Mouse (Mus musculus): Measurements from ENCODE around the gene Mettl7b.

Mettl7b gene

DNA sequence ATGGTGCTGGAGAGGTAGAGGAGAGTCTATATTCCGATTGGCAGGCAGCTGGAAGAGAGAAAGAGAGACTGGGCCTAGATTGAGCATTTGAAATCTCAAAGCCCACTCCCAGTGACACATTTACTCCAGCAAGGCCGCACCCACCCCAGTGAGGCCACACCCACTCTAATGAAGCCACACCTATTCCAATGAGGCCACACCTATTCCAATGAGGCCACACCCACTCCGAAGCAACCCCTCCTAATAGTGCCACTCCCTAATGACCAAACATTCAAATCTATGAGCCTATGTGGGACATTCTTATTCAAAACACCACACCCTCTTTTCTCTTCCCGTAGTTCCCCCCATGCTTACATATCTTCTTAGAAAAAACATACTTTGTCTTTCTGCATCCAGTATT lies 13.3 kb downstream of the Mettl7b start:
- DNase-seq (ENCODE audit: low spot score) = no peak

DNA sequence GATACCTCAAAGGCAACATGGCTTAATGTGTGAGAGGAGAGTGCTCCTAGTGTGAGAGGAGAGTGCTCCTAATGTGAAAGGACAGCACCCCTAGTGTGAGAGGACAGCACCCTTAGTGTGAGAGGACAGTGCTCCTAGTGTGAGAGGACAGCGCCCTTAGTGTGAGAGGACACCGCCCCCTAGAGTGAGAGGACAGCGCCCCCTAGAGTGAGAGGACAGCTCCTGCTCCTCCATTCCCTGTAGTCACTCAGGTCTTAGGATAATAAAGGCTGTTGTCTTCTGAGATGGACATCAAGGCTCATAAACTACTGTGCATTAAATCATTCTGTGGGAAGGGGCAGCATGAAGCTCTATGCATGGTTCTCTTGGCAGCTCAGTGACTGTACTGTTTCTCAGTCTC lies 15.1 kb downstream of the Mettl7b start:
- peak; percentile 25 for DNase-seq (ENCODE audit: low spot score)

DNA sequence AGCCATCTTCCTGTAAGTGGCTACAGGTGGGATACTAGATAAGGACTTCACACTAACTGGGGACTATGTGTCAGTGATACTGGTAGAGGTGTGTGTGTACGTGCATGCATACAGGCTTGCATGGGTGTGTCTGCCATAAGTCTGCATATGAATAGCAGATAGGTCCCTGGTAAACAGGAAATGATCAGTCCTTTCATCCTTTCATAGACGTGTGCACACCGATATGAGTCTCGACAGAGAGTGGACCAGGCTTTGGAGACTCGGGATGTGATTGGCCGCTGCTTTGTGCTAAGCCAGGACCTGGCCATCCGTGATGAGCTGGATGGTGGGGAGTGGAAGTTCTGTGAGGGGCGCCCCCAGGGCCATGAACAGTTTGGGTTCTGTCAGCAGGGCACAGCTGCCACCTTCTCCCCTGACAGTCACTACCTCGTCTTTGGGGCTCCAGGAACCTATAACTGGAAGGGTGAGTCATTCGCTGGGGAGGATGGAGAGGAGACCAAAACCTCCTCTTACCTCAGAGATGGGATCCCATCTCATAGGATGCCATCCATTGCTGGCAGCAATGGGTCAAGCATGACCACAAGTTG lies 20.2 kb downstream of the Mettl7b start:
- no peak for DNase-seq (ENCODE audit: low spot score)

DNA sequence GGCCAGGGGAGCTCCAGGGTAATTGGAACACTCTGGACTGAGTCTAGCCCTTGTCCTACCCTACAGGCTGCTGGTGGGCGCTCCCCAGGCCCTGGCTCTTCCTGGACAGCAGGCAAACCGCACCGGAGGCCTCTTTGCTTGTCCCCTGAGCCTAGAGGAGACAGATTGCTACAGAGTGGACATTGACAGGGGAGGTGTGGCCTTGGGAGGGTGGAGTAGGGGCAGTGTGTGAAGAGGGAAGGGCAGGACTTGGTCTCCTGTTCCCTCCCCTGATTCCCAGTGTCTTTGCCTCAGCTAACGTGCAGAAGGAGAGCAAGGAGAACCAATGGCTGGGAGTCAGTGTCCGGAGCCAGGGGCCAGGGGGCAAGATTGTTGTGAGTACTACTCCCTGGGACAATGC lies 21.8 kb downstream of the Mettl7b start:
- DNase-seq (ENCODE audit: low spot score) = no peak

DNA sequence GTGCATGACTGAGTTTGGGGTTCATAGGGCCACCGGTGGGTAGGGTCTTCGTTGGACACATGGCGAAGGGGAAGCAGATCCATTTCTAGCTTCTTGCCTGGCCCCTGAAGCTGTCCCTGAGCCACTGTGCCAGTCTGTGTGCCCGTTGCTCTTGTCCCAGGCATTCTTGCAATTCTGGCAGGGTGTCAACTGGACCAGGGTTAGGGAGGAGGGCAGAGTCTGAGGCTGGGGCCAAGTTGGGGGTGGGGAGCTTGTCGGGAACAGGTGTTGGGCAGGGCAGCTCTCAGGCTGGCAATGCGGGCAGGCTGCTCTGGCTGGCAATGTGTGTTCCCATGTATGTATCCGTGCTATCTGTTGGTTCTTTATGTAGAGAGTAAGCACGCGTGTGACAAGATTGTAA lies 22.3 kb downstream of the Mettl7b start:
- DNase-seq (ENCODE audit: low spot score) = no peak

DNA sequence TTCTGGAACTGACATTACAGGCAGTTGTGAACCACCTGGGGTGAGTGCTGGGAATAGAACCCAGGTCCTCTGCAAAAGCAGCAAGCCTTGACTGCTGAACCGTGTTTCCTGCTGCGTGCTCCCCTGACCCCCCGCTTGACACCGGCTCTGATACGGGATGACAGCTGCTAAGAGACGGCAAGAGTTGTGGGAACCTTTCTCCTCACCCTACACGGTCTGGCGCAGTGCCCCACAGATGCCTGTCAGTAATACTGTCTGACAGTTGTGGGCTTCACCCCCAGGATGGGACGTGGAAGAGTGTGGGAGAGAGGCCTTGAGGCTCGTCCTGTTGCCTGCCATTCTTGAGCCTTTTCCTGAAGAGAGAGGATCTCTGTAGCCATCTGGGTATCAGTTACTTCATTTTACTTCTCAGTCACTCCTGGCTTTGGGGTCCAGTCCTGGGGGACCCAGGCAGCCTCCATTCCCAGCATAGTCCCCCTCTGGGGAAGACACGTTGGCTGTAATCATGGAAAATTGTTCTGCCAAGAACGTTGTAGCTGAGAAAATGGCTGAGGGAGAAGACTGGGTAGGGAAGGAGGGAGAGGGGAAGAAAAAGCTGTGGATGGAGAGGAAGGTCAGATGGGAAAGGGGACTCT lies 22.9 kb downstream of the Mettl7b start:
- no peak for DNase-seq (ENCODE audit: low spot score)

DNA sequence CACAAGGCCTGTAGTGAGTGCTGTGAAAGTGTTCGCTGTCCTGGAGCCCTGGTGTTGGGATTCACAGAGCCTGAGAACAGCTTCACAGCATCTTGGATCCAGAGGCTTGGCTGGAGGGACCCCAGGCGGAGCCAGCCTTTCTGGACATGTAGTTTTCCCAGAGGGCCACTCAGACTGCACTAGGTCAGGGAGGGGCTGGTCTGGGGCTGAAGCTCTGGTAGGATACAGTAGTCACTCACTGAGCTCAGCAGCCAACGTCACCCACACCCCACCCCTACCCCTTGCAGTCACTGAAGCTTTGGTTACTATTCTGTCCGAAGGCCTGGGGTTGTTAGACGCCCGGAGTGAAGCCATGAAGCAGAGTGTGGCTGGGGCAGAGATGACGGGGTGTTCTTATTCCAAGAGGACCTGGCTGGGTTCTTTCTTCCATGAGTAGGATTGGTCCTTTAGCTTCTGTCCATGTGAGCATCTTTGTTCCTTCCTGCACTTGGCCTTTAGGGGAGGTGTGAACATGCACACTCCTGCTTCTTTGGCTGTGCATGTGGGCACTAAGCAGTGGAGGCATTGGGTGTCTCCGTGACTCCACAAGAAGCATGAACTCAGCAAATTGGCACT lies 24.9 kb downstream of the Mettl7b start:
- DNase-seq (ENCODE audit: low spot score) = no peak

DNA sequence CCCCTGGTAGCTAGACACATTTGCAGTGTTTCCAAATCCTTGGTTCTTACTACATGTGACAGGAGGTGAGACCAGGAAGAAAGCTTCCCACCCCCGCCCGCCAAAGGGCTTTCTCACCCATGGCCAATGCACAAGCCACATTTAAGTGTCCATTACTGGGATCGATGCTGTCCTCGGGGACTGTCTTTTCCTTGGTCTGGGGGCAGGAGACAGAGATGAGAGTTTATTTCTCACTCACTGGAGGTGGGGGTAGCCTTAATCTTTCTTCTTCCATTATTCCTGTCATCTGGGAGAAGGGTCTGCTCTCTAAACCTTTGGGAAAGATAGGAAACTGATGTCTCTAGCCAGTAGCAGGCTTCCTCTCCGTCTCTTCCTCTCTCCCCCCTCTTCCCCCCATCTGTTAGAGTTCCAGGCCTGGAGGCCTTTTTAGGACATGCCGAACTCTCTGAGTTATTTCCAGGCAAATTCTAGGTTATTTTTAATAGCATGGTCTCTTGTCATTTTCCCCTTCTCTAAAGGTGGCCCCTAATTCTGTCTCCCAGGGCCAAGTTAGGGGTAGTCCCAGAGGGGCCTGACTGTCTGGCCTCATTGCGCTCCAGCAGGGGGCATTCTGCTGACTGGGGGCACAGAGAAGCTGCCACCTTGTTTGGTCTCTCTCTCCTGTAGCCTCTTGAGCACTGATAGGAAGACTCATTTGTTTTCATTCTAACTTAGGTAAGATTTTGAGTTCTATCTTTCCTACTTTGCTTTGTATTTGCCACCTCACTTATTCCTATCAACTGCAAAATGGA lies 25.6 kb downstream of the Mettl7b start:
- no peak for DNase-seq (ENCODE audit: low spot score)

DNA sequence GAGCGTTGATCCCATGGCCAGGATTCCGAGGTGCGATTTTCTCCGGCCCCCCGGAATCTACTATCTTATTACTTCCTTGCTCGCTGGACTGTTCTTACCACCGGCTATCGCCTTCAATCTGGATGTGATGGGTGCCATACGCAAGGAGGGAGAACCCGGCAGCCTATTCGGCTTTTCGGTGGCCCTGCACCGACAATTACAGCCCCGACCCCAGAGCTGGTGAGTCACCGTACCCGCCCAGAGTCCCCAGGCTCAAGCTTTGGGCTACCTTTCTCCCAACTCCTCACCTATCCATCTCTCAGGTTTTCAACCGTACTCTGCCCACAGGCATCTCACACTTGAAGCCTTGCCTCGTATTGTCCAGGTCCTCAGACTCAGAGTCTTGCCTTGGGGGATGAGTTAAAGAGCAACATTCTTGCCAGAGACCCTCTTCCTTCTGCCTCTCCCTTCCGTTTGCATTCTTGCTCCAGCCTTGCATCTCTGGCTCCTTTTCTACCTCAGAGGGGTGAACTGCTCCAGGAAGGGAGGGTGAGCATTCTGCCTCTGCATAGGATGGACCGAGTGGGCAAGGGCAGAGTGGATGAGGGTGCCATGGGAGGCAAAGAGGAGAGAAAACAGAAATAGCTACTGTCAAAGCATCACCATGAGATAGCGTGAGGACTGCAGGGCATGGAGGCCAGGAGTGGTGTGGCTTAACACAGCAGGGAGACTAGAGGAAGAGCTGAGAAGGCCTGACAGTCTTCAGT lies 26.6 kb downstream of the Mettl7b start:
- DNase-seq (ENCODE audit: low spot score) = peak; percentile 26

DNA sequence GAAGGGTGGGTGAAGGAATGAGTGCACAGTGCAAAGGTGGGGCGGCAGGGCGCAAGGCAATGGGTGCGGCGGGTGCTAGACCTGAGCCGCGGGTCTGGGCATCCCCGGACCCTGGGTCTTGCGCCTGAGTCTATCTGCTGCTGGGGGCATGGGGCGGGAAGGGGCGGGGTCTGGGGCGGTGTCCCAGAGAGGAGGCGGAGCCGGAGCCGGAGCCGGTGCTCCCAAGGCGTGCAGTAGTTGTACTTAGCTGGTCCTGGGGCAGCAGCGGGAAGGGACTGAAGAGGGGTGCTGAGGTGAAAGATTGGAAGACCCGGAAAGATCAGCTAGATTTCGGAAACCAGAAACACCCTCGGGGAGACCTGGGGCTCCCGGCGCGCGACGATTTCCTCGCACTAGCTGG lies 27.2 kb downstream of the Mettl7b start, which contains the start of gene Itga7:
Gene Itga7 (plus strand): TSS at position 245 of the 400 bp plus-strand sequence.
- peak; percentile 72 for DNase-seq (ENCODE audit: low spot score)

DNA sequence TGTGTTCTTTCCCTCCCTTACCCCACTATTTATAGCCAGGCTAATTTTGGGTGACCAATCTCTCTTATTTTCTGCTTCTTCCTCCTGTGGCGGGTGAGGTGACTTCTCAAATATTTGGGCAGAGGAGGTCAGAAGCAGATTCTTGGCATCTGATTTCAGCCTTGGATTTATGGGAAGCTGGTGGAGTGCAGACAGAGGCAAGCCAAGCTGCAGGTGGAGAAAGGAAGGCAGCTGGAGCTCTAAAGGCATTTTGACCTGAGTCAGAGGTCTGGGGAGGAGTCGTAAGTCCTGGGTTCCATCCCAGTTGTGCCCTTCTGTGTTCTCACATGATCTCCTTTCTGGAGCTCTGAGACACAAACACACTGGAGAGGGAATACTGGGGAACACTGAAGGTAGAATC lies 29.3 kb downstream of the Mettl7b start:
- DNase-seq (ENCODE audit: low spot score) = no peak

DNA sequence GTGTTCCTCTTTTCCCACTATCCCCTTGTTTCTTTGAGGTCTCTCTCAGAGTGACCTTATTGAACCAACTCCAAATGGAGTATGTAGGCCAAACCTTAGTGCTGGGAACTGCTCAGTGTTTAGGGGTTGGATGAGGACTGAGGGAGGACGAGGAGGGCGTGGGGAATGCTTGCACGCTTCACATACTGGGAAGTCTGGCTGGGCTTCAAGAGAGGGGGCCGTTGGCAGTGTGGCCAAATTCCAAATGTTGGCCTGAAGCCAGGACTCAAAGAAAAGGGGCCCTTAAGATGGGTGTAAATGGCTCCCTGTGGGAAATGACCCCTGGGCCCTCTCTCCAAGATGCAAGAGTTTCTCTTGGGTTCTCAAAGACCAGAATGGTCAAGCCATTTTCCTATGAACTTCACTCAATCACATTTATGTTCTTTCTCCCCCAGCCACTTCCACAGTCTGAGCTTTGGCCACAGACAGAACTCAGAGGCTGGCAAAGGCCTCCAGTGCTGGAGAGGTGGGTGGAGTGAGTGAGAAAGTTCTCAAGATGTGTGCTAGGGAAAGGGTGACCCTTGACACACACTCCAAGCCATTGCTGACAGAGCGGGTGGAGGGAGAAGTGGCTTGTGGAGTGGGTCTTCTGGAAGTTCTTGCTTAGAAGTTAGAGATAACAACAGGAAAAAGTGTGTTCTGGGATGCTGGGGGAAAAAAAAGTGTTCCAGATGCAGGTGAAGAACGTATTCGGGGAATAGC lies 31.0 kb downstream of the Mettl7b start:
- DNase-seq (ENCODE audit: low spot score) = no peak

DNA sequence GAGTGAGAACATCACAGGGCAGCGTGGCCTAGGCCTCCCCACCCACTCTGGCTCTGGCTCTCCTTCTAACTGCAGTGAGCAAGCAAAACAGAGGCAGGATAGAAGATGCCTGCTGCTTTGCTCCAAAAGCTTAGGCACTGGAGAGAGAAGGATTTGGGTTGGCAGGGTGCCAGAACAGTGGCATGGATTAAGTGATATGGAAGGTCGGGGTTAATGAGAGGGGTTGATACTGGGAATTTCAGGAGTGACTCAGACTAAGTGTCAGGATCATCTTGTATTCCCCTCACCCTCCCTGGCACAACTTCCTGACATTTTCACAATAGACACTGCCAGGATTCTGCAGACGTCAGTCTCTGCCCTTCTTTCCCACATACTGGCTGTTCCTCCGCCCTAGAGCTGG lies 32.4 kb downstream of the Mettl7b start:
- no peak for DNase-seq (ENCODE audit: low spot score)

DNA sequence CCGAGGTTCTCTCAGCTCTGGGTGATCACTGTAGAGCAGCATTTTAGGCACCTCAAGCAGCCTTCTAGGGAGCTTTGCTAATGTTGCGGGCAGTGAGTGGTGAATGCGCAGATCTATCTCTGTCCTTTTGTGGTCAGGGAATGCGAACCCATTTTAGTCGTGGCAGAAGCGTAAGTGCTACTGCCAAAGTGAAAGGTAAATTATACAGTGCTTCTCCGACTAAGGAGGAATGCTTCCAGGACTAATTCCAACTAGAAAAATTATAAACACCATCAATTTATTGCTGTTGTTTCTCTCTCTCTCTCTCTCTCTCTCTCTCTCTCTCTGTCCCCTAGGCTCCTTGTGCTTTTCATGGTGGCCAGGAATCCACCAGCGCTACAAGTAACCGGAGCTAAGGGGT lies 36.9 kb downstream of the Mettl7b start, which contains the start of gene Bloc1s1:
Gene Bloc1s1 (minus strand): TSS at position 101 of the 400 bp plus-strand sequence.
- DNase-seq (ENCODE audit: low spot score) = no peak

DNA sequence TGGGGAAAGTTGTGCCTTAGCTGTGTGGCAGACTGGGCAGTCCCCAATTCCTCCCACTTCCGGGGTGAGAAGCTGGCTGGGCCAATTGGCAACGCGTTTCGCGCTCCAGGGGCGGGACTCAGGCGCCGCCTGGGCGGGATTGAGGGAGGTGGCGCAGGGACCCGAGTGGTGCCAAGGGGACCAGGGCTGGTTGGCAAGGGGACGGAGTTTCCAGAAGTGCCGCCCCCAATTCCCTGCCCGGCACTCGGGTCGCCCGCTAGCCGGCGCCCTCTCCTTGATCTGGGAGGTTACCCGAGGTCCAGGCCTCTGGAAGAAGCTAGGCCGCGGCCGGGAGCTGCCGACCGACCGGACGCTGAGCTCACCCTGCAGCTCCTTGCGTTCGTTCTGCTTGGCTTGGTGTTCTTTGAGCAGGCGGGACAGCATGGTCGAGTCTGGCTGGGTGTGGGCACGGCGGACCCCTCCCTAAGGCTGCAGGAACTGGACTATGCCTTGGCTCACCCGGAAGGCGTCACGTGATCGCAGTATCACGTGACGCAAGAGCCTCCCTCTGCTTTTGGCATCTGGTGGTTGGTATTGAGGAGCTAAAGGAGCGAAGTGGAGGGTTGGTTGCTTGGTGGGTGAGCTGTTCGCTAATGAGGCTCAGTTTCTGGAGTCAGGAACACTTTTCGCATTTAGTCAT lies 37.6 kb downstream of the Mettl7b start:
- DNase-seq (ENCODE audit: low spot score) = peak; percentile 96

DNA sequence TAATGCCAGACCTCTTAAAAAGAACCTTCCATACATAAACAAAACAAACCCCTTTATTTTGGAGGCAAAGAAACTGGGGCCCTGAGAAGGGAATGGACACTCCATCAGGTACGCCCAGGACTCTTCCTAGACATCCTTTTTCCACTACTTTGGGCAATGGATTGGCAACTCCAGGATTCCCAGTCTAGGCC lies 38.1 kb downstream of the Mettl7b start, which contains the start of gene Rdh5:
Gene Rdh5 (minus strand): TSS at position 67 of the 191 bp plus-strand sequence.
- DNase-seq (ENCODE audit: low spot score) = no peak

DNA sequence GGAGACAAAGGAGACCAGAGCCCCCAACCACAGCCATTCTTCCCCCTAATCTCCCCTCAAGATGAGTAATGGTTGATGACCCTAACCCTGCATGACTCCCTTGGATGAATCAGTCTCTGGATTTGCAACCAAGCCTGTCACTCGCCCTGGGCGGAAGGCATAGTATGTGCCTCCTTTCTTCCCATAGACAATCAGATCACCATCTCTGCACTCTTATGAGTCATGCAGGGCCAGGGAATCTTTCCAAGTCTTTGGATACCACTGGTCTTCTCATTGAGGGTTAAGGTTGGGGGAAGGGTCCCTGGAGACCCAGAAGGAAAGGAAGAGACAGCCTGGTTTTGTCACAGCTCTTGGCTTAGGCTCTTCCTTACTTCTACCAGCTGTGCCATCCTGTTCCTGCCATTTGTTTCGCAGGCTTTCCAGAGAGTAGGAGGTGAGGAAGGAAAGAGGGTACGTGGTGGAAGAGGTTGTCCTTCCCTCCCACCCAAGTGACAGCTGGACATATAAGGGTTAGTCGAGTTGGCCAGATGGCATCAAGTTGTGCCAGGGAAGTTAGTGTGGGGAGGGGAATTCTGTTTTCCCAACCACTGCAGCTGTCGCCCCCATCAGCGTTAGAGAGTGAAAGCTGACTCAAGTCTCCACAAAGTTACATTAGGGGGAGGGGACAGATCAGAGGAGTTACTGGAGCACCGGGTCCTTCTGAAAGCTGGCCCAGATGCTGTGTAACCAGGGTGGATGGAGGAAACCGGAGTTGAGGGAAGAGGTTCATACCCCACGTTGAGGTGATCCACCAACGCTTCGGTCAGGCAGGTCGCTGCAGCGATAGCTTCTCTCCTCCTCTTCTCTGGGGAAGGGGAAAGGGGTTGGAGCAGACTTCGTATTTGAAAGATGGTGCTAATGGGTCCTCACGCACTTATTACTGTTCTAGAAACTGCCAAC lies 38.6 kb downstream of the Mettl7b start:
- no peak for DNase-seq (ENCODE audit: low spot score)

DNA sequence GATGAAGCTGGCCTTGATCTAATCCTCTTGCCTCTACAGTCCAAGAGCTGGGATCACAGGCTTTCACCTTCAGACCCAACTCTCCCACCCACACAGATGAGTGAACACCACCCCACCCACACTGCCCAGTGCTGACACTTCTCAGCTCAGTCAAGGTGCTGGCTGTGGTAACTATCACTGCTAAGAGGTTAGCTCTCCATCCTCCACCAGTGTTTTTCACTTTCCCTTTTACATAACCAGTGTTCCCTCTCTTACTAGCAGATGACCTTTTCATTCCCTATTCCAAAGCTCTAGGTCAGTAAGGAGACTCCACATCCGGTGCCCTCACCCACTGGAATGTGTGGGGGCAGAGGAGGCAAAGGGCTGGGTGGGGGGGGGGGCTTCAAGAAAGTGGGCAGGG lies 39.5 kb downstream of the Mettl7b start:
- no peak for DNase-seq (ENCODE audit: low spot score)

DNA sequence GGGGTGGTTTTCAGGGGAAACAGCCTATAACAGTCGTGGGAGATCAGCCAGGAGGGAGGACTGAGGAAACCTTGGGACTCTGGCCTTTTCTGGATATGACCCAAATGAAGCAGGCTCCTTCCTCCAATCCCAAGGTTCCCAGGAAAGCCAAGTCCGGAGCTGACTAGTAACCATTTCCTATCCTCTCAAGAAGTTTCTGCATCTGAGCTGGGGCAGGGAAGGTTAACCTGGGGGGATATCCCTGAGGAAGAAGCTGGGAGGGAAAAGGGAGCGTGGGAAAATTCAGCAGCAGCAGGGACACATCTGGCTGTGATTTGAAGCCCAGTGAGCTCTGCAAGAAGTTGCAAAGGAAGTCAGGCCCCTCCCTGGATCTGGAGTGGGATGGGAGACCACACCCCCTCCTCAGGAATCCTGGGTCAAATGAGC lies 40.0 kb downstream of the Mettl7b start:
- peak; percentile 40 for DNase-seq (ENCODE audit: low spot score)

DNA sequence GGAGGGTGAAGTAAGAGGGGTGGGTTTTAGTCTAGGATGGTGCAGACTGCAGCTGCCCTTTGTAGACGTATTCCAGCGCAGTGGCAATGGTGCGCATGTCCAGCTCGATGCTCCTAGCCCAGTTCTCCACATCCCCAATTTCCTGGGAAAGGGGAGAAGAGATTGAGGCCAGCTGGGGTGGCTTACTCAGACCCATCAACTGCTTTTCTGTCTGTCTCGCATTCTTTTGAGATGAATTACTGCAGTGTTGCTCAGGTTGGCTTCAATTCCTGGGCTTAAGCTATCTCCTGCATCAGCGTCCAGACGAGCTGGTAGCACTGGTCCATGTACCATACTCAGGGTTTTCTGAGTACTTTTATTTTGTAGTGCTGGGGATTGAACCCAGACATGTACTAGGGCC lies 40.8 kb downstream of the Mettl7b start:
- DNase-seq (ENCODE audit: low spot score) = no peak
